Mouse (Mus musculus): ENCODE measurements around the gene Nhlrc4.

DNA sequence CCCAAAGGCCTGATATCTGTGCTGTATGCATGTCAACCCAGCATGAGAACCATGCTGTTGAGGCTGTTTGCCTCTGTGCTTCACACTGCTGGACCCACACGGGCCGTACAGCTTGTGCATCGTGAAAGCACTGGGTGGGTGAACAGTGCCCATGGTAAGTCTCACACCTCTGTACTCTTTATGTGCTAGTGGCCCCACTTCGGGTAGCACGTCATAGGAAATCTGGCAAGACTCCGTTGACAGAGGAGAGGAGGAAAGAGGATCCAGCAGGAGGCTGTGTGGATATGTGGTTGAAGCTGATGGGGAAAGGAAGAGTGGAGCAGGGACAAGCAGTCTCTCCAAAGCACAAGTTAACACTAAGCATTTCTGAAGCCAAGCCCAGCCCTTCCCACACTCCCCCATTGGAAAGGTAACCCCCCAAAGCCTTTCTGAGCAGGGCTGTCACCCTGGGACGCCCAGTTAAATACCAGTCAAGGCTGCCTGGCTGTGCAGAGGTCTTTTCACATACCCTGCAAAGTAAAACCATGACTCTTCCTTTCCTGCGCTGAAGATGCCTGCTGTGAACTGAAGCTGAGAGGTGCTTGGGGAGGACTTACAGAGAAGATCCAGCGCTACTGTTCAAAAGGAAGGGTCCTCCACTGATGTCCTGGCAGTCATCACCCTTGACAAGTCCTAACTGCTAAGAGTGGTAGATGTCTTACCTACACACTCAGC is 26.6 kb downstream of the Nhlrc4 start:
- TF ChIP-seq CTCF (IDR thresholded peaks at IDR 0.05; ENCODE audit: borderline replicate concordance, extremely low read depth, insufficient read depth, insufficient read length) (no peak), POLR2A (IDR thresholded peaks at IDR 0.05; ENCODE audit: borderline replicate concordance, extremely low read depth, insufficient read depth, insufficient read length, poor library complexity, severe bottlenecking) (no peak)

All from brain, embryonic 14.5 days (tissue).